In the genomic region with DNA sequence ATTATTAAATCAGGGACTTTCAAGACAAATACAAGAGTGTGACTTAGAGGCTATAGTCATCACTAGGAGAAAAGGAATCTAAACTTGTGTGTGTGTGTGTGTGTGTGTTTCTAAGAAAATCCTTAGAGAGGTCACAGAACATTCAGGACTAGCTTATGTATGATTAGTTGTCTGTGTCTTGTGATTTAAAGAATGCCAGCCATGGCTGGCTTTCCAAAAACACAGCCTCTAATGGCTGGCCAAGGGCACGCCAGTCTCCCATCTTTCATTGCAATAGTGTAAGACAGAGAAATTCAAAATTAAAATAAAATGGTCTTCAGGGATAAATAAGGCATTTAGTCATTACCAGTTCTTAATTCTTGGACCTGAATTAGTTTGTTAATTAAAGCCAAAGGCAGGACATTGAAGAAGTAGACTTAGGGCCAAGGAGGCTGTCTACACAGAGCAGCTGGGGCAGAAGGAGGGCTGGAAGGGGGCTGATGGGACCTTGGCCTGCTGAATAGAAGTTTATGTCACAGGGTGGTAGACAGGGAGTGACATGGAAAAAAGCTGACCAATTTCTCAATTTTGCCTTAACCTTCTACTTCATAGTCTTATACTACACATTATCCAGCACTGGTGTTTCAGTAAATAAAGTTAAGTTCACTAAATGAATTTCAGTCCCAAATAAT, we compare ENCODE assay signal across 24 mouse cellular contexts.
A peak's percentile ranks its signal among the peaks of the same experiment; 100 is the strongest.
DNase-seq lines count a peak whose midpoint lies in the region; ATAC-seq lines count a peak whose summit lies in the region.
"Had no signal": no experiment of that assay in that cellular context is flagged by ENCODE, and none has a peak within 500 bp of the region (broad histone marks: within the 10 kb centered on the region; RNA-seq: fewer than 3 reads in every experiment).

No protein-coding gene starts in this region.

- H3K36me3 ChIP-seq in lung, embryonic 15.5 days = no peaks in the 10 kb centered on the region
- H3K36me3 ChIP-seq in intestine, embryonic 15.5 days = no peaks in the 10 kb centered on the region
- no peaks in the 10 kb centered on the region for H3K36me3 ChIP-seq in intestine, embryonic 16.5 days (ENCODE audit: control insufficient read depth, insufficient read depth, low read length)
- H3K36me3 ChIP-seq in stomach, embryonic 16.5 days (ENCODE audit: control insufficient read depth, insufficient read depth, low read length) = no peaks in the 10 kb centered on the region
- H3K36me3 ChIP-seq: forebrain, embryonic 10.5 days; heart, embryonic 12.5 days; heart, embryonic 15.5 days; hindbrain, embryonic 10.5 days; hindbrain, embryonic 13.5 days had no signal

- H3K4me2 ChIP-seq in lung, embryonic 15.5 days = no peak overlapping the region
- no peak overlapping the region for H3K4me2 ChIP-seq in intestine, embryonic 15.5 days (replicated peaks)
- no peak overlapping the region for H3K4me2 ChIP-seq in intestine, embryonic 16.5 days (ENCODE audit: low read depth, low read length)
- no peak overlapping the region for H3K4me2 ChIP-seq in stomach, embryonic 16.5 days (ENCODE audit: low read depth, low read length)
- H3K4me2 ChIP-seq: forebrain, embryonic 13.5 days; heart, embryonic 12.5 days; heart, embryonic 15.5 days; hindbrain, embryonic 13.5 days had no signal

- H3K9me3 ChIP-seq in lung, embryonic 15.5 days = no peaks in the 10 kb centered on the region
- H3K9me3 ChIP-seq in intestine, embryonic 15.5 days = no peaks in the 10 kb centered on the region
- H3K9me3 ChIP-seq in intestine, embryonic 16.5 days (ENCODE audit: control insufficient read depth, low read length) = no peaks in the 10 kb centered on the region
- no peaks in the 10 kb centered on the region for H3K9me3 ChIP-seq in stomach, embryonic 16.5 days (replicated peaks; ENCODE audit: control insufficient read depth, low read length)
- H3K9me3 ChIP-seq: forebrain, embryonic 10.5 days; forebrain, embryonic 13.5 days; heart, embryonic 12.5 days; heart, embryonic 15.5 days; hindbrain, embryonic 10.5 days; hindbrain, embryonic 13.5 days had no signal

- H3K27ac ChIP-seq in lung, embryonic 15.5 days = peak overlapping the region; percentile 63; the same call in 1 of the 2 replicates
- H3K27ac ChIP-seq in intestine, embryonic 15.5 days = no peak overlapping the region; the same call in 1 of the 2 replicates
- no peak overlapping the region for H3K27ac ChIP-seq in intestine, embryonic 16.5 days (ENCODE audit: low read length)
- peak overlapping the region; percentile 67; the same call in 1 of the 2 replicates for H3K27ac ChIP-seq in stomach, embryonic 16.5 days (ENCODE audit: low read length)
- H3K27ac ChIP-seq: forebrain, embryonic 10.5 days; forebrain, embryonic 13.5 days; heart, embryonic 15.5 days; hindbrain, embryonic 10.5 days; hindbrain, embryonic 13.5 days had no signal

- 74% methylated on average over 1 of the region's 1 CpGs for WGBS in lung, embryonic 15.5 days
- WGBS in intestine, embryonic 15.5 days = 63% methylated on average over 1 of the region's 1 CpGs
- WGBS in intestine, embryonic 16.5 days = 55% methylated on average over 1 of the region's 1 CpGs
- WGBS in stomach, embryonic 16.5 days = 74% methylated on average over 1 of the region's 1 CpGs

- H3K9ac ChIP-seq in lung, embryonic 15.5 days = no peak overlapping the region
- H3K9ac ChIP-seq in intestine, embryonic 15.5 days = no peak overlapping the region
- no peak overlapping the region for H3K9ac ChIP-seq in intestine, embryonic 16.5 days (ENCODE audit: low read depth, low read length)
- H3K9ac ChIP-seq in stomach, embryonic 16.5 days (ENCODE audit: low read length) = no peak overlapping the region
- H3K9ac ChIP-seq: forebrain, embryonic 13.5 days; heart, embryonic 12.5 days; heart, embryonic 15.5 days; hindbrain, embryonic 13.5 days had no signal

- H3K4me3 ChIP-seq in lung, embryonic 15.5 days = no peak overlapping the region
- no peak overlapping the region for H3K4me3 ChIP-seq in intestine, embryonic 15.5 days (replicated peaks)
- no peak overlapping the region for H3K4me3 ChIP-seq in intestine, embryonic 16.5 days (ENCODE audit: low read length)
- no peak overlapping the region for H3K4me3 ChIP-seq in stomach, embryonic 16.5 days (replicated peaks; ENCODE audit: low read length)
- H3K4me3 ChIP-seq: forebrain, embryonic 10.5 days; forebrain, embryonic 13.5 days; heart, embryonic 12.5 days; heart, embryonic 15.5 days; hindbrain, embryonic 10.5 days; hindbrain, embryonic 13.5 days had no signal

- ATAC-seq in lung, embryonic 15.5 days (ENCODE audit: borderline replicate concordance, extremely low read depth, low FRiP score, low TSS enrichment) = no peak; the same call in 1 of the 2 replicates
- ATAC-seq in intestine, embryonic 15.5 days = peak; percentile 25; the same call in 1 of the 2 replicates
- peak; percentile 44 for ATAC-seq in intestine, embryonic 16.5 days
- peak; percentile 68; the same call in 1 of the 2 replicates for ATAC-seq in stomach, embryonic 16.5 days (ENCODE audit: insufficient read depth, low FRiP score)
- ATAC-seq: CD4-positive, CD25-positive, alpha-beta regulatory T cell, adult 4 months; forebrain, embryonic 13.5 days; forebrain, embryonic 16.5 days; hindbrain, embryonic 16.5 days had no signal

- no peaks in the 10 kb centered on the region for H3K27me3 ChIP-seq in lung, embryonic 15.5 days
- H3K27me3 ChIP-seq in intestine, embryonic 15.5 days (replicated peaks) = no peaks in the 10 kb centered on the region
- H3K27me3 ChIP-seq in intestine, embryonic 16.5 days (replicated peaks; ENCODE audit: control insufficient read depth, insufficient read depth, low read length) = no peaks in the 10 kb centered on the region
- H3K27me3 ChIP-seq in stomach, embryonic 16.5 days (ENCODE audit: control insufficient read depth, insufficient read depth, low read length) = no peaks in the 10 kb centered on the region
- H3K27me3 ChIP-seq: forebrain, embryonic 13.5 days; heart, embryonic 12.5 days; heart, embryonic 15.5 days had no signal

- peaks cover 25% of the 10 kb centered on the region for H3K4me1 ChIP-seq in lung, embryonic 15.5 days
- no peaks in the 10 kb centered on the region for H3K4me1 ChIP-seq in intestine, embryonic 15.5 days (replicated peaks)
- no peaks in the 10 kb centered on the region for H3K4me1 ChIP-seq in intestine, embryonic 16.5 days (ENCODE audit: control insufficient read depth, insufficient read depth, low read length)
- H3K4me1 ChIP-seq in stomach, embryonic 16.5 days (ENCODE audit: control insufficient read depth, insufficient read depth, low read length) = no peaks in the 10 kb centered on the region; the same call in 1 of the 2 replicates
- H3K4me1 ChIP-seq: heart, embryonic 12.5 days; heart, embryonic 15.5 days had no signal

- no peak for DNase-seq in lung, postnatal 36 days
- DNase-seq in adrenal gland, postnatal 25 days = no peak
- DNase-seq in kidney, postnatal 10 days = no peak
- DNase-seq: adrenal gland, adult 2 months; adrenal gland, postnatal 14 days; cerebellum, adult 11-12 months; cerebellum, adult 9-10 months; cerebellum, postnatal 14 days; gastrocnemius, postnatal 10 days; gastrocnemius, postnatal 36 days; heart, postnatal 36 days had no signal

Comparison
In these comparisons a context has a peak if more than half of its experiments do, and no peak if none do; other contexts are left out.
1. H3K27ac ChIP-seq: peak in lung, embryonic 15.5 days (single experiment) and stomach, embryonic 16.5 days (single experiment); none in intestine, embryonic 15.5 days (single experiment) and intestine, embryonic 16.5 days (single experiment).